Mouse (Mus musculus): ENCODE data around the gene Shc3.

DNA sequence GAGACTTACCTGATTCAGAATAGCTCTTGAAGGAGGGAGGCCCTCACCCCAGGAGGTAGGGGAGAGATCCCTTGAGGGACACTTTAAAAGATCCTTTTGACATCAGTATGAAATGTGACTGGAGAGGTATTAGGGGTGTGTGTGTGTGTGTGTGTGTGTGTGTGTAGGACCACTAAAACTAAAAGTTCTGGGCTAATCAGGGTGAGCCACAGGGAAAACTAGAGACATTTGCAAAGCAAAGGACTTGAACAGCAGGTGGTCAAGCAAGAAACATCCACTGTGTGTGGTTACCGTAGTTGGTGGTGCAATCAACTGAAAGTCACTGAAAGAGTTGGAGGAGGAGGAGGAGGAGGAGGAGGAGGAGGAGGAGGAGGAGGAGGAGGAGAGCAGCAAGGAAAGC is 177.0 kb downstream of the Shc3 start:
- TF ChIP-seq CTCF (IDR thresholded peaks at IDR 0.05; ENCODE audit: borderline replicate concordance, extremely low read depth, insufficient read depth, insufficient read length) = no peak
- TF ChIP-seq POLR2A (IDR thresholded peaks at IDR 0.05; ENCODE audit: borderline replicate concordance, extremely low read depth, insufficient read depth, insufficient read length, poor library complexity, severe bottlenecking) = no peak
